Mouse (Mus musculus) embryonic facial prominence, embryonic 14.5 days (tissue): Measurements from ENCODE around the gene Marveld3. TPM values are rescaled to one million over a fixed set of nuclear protein-coding genes. Genes with fewer than 3 reads are reported as not detected.

Experiments
- ATAC-seq: fragments of 200-750 bp; cut with Nextera tagmentation; 2 replicates; pipeline ENCODE4 v1.8.0; 2017; ENCODE audit warnings: low read depth, moderate number of reproducible peaks, moderate TSS enrichment
- DNase-seq: peaks from one replicate; pipeline ENCODE4 v3.0.0-alpha.2; 2015; ENCODE audit warnings: low spot score
- H3K27ac ChIP-seq: fragments of 300-500 bp; sonication (generic); replicated peaks from 2 replicates; pipeline ENCODE4 v1.5.1; 2014; ENCODE audit warnings: low read depth, mild to moderate bottlenecking, low read length, moderate library complexity
- H3K27me3 ChIP-seq: fragments of 300-500 bp; sonication (generic); replicated peaks from 2 replicates; pipeline ENCODE4 v1.6.1; 2014; ENCODE audit warnings: low read length; ENCODE audit not compliant: control insufficient read depth, insufficient read depth
- H3K36me3 ChIP-seq: fragments of 300-500 bp; sonication (generic); 2 replicates; pipeline ENCODE4 v1.6.1; 2014; ENCODE audit warnings: low read length, mixed read lengths; ENCODE audit not compliant: control insufficient read depth, insufficient read depth
- H3K4me1 ChIP-seq: fragments of 300-500 bp; sonication (generic); 2 replicates; pipeline ENCODE4 v1.6.1; 2014; ENCODE audit warnings: antibody characterized with exemption, low read length; ENCODE audit not compliant: control insufficient read depth, insufficient read depth
- H3K4me2 ChIP-seq: fragments of 300-500 bp; sonication (generic); 2 replicates; pipeline ENCODE4 v1.6.1; 2014; ENCODE audit warnings: low read depth, mild to moderate bottlenecking, low read length, moderate library complexity, mixed read lengths
- H3K4me3 ChIP-seq: fragments of 300-500 bp; sonication (generic); 2 replicates; pipeline ENCODE4 v1.5.1; 2014; ENCODE audit warnings: low read depth, mild to moderate bottlenecking, low read length
- H3K9ac ChIP-seq: fragments of 300-500 bp; sonication (generic); 2 replicates; pipeline ENCODE4 v1.6.1; 2014; ENCODE audit warnings: low read depth, mild to moderate bottlenecking, low read length, moderate library complexity, mixed read lengths
- H3K9me3 ChIP-seq: fragments of 300-500 bp; sonication (generic); 2 replicates; pipeline ENCODE4 v1.6.1; 2016; ENCODE audit warnings: low read length; ENCODE audit not compliant: control insufficient read depth
- WGBS: fragments of 180-500 bp; shearing (Covaris S2); extraction: QIAGEN DNeasy Blood & Tissue Kit; methylation state at CpG from one replicate; pipeline ENCODE4 v1.1.7; 2014; 5-methylcytosine and 5-hydroxymethylcytosine counted together
- polyA plus RNA-seq: library from polyadenylated mRNA; unstranded; fragments of >200 nt; fragmentation: Nextera tagmentation; extraction: Ambion mirVana; gene quantifications from 2 replicates; pipeline ENCODE4 v1.2.1, GENCODE M21; 2014

Marveld3 gene
- polyA plus RNA-seq, 1 experiment from 2014 or later: 2.1 TPM

- ATAC-seq (no peak), DNase-seq (no peak)
- H3K27ac ChIP-seq: no peak overlapping the region
- H3K27me3 ChIP-seq: peaks cover 12% of the 10 kb centered on the region
- H3K4me1 ChIP-seq: no peaks in the 10 kb centered on the region
- no peak overlapping the region for H3K4me3 ChIP-seq
- H3K4me2 ChIP-seq: no peak overlapping the region
- 66% methylated on average over 9 of the region's 9 CpGs for WGBS
- H3K9ac ChIP-seq: no peak overlapping the region
- peaks cover 31% of the 10 kb centered on the region for H3K36me3 ChIP-seq
- no peaks in the 10 kb centered on the region for H3K9me3 ChIP-seq
Measured at GRCm38 (mm10) chr8:109945153-109945632, 16.8 kb downstream of the Marveld3 start.

DNA sequence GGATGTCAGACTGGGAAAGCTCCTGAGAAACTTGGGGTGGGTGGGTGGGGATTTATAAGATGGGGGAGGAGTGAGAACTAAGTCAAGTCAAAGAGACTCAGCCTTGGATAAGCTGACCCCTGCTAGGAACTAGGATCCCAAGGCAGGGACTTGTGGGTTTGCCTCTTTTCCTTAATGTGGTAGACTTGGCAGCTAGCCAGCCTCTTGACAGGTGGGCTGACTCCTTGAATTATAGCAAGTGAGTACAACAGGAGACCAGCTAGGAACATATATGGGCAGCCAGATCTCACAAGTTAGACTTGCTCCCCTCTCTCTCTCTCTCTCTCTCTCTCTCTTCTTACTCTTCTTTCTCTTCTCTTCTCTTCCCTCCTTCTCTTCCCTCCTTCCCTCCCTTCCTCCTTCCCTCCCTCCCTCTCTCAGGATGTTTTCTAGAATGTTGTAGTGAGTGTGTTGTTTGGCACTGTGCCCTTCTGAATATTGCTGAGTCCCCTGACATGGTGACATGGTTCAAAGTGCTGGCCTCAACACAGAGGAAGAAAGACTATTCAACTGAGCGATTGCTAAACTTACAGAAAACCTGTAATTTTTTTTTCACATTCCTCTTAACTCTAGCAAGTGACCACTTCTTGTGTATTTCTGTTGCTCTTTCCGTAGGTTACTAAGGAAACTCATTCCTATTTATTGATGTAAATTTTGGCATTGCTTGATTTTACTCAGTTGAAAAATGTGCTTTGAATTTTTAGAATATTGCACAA is 20.2 kb downstream of the Marveld3 start:
- Histone ChIP-seq H3K4me3 (no peak overlapping the region), H3K4me1 (no peaks in the 10 kb centered on the region), H3K4me2 (no peak overlapping the region), H3K9ac (no peak overlapping the region), H3K27me3 (peaks cover under 1% of the 10 kb centered on the region; the same call in 1 of the 2 replicates), H3K27ac (no peak overlapping the region), H3K9me3 (no peaks in the 10 kb centered on the region), H3K36me3 (peaks cover 57% of the 10 kb centered on the region)
- no peak for ATAC-seq
- 82% methylated on average over 2 of the region's 2 CpGs for WGBS
- DNase-seq: peak; percentile 52

DNA sequence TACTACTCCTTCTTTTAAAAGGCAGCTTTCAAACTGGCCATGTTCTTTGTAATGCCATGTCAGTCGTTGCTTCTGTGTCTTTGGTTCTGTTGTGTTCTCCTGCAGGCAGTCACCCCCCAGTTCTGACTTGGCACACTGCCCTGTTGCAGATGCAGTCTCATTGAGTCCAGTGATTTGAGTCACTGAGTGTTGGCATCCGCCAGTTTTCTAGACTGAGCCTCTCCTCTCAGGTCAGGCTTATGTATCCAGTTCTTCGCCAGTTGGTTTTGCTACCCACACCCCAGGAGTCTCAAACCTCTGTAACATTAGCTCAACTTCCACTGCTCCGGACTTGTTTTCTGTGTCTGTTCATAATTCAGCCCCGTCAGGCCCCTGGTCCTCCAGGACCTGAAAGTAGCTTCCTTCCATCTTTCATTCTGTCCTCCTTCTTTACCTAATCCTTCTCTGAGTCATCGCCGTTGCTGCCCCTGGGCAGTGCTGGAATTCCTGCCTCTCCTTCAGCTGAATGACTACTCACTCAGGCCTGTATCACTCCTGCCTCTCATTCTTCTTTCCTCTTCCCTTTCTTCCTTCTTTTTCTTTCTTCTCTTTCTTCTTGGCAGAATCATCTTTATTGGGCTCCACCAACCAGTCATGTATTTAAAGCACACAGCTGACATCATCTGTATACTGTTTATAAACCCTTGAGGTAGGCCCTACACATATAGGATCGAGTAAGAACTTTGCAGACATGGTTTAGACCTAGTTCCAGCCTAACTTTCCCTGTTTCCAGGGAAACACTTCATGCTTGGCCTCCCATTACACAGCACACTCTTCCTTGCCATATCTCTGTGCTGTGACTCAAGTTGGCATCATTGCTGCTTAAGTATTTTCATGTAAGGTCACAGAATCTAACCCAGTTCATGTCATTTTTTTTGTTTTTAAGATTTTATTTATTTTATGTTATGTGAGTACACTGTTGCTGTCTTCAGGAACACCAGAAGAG is 41.3 kb downstream of the Marveld3 start:
- H3K4me1 ChIP-seq: no peaks in the 10 kb centered on the region
- DNase-seq (peak; percentile 10), ATAC-seq (no peak)
- WGBS: 78% methylated on average over 8 of the region's 8 CpGs
- H3K27me3 ChIP-seq: no peaks in the 10 kb centered on the region
- no peak overlapping the region for H3K9ac ChIP-seq
- no peak overlapping the region for H3K4me2 ChIP-seq
- no peak overlapping the region for H3K4me3 ChIP-seq
- peaks cover 70% of the 10 kb centered on the region for H3K36me3 ChIP-seq
- no peaks in the 10 kb centered on the region for H3K9me3 ChIP-seq
- H3K27ac ChIP-seq: no peak overlapping the region

DNA sequence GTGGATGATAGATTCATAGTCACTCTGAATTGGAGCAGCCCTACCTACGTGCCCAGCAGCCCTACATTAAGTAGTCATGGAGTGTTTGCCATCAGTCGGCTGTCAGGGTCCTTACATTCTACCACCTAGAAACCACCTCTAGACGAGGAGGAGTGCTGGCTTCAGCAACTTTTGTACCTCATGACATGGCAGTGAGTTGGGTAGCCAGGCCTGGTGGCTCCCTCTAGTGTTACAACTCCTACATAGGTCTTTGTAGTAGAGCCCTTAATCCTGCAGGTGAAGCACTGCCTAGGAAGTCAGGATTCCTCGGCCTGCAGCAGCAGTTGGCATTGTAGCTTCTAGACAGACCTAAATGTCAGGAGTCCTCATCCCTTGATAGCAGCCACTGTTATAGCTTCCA is 44.7 kb downstream of the Marveld3 start:
- Histone ChIP-seq H3K36me3 (peaks cover 79% of the 10 kb centered on the region), H3K27me3 (no peaks in the 10 kb centered on the region), H3K4me3 (no peak overlapping the region), H3K27ac (no peak overlapping the region), H3K9ac (no peak overlapping the region), H3K9me3 (no peaks in the 10 kb centered on the region), H3K4me1 (no peaks in the 10 kb centered on the region), H3K4me2 (no peak overlapping the region)
- DNase-seq: peak; percentile 54
- 60% methylated on average over 4 of the region's 4 CpGs for WGBS
- ATAC-seq: no peak

- Histone ChIP-seq H3K27ac (no peak overlapping the region), H3K27me3 (no peaks in the 10 kb centered on the region), H3K9ac (no peak overlapping the region), H3K4me2 (no peak overlapping the region), H3K36me3 (peaks cover 59% of the 10 kb centered on the region), H3K9me3 (no peaks in the 10 kb centered on the region), H3K4me1 (no peaks in the 10 kb centered on the region), H3K4me3 (no peak overlapping the region)
- DNase-seq (no peak), ATAC-seq (no peak)
- WGBS: 93% methylated on average over 4 of the region's 4 CpGs
Measured at GRCm38 (mm10) chr8:109907376-109907775, 54.6 kb downstream of the Marveld3 start.

DNA sequence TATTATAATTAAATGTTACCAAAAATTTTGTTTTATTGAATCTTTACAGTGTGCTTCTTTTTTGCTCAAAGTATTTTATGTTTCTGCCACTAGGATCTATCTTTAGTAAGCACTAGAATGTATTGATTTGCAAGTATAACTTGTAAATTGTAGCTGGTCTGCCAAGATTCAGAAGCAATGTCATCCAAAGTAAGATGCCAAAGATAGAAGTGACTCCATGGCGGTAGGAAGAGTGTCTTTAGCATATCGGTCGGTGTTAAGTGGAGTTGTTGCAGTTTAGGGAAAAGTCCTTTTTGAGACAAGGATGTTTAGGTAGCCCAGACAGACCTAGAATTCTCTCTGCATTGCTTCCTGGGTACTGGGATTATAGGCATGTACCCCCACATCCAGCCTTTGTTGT is 55.1 kb downstream of the Marveld3 start:
- DNase-seq: no peak
- 92% methylated on average over 3 of the region's 3 CpGs for WGBS
- Histone ChIP-seq H3K9me3 (no peaks in the 10 kb centered on the region), H3K36me3 (peaks cover 55% of the 10 kb centered on the region), H3K27ac (no peak overlapping the region), H3K4me3 (no peak overlapping the region), H3K4me2 (no peak overlapping the region), H3K9ac (no peak overlapping the region), H3K27me3 (no peaks in the 10 kb centered on the region), H3K4me1 (no peaks in the 10 kb centered on the region)
- no peak for ATAC-seq

GRCm38 (mm10) chr8:109904928-109905668 is 56.9 kb downstream of the Marveld3 start:
- DNase-seq: no peak
- Histone ChIP-seq H3K4me1 (no peaks in the 10 kb centered on the region), H3K9ac (no peak overlapping the region), H3K27me3 (no peaks in the 10 kb centered on the region), H3K9me3 (no peaks in the 10 kb centered on the region), H3K27ac (no peak overlapping the region), H3K4me2 (no peak overlapping the region), H3K36me3 (peaks cover 47% of the 10 kb centered on the region), H3K4me3 (no peak overlapping the region)
- 91% methylated on average over 1 of the region's 1 CpGs for WGBS
- ATAC-seq: no peak

DNA sequence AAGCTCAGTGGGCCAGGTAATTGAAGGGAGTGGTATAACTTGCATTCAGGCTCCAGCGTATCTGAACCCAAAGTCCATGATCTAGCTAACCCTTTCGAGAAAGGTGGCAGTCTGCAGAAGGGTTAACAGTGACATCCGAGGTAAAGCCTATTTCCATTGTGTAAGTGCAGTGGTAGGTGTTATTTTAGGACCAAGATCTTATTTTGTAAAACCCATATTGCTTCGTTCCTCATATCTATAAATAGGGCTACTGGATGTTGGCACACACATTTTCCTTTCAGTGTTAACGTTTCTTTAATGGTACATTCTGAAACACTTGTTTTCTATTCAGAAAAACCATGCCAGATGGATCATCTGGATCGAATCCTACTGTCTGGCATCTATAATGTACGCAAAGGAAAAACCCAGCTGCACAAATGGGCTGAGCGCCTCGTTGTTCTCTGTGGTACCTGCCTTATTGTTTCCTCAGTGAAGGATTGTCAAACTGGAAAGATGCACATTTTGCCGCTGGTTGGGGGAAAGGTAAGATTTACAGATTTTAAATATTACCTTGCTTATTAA is 58.0 kb downstream of the Marveld3 start:
- no peak for ATAC-seq
- no peaks in the 10 kb centered on the region for H3K4me1 ChIP-seq
- H3K27me3 ChIP-seq: no peaks in the 10 kb centered on the region
- WGBS: 65% methylated on average over 10 of the region's 10 CpGs
- no peaks in the 10 kb centered on the region for H3K9me3 ChIP-seq
- peak; percentile 35 for DNase-seq
- peaks cover 38% of the 10 kb centered on the region for H3K36me3 ChIP-seq
- H3K27ac ChIP-seq: no peak overlapping the region
- no peak overlapping the region for H3K4me2 ChIP-seq
- no peak overlapping the region for H3K4me3 ChIP-seq
- no peak overlapping the region for H3K9ac ChIP-seq
